Mouse (Mus musculus) MEL-GATA-1-ER (cell line): Measurements from ENCODE around the gene Pilra.

Source experiments
- DNase-seq: peaks from one replicate; pipeline ENCODE4 v3.0.0-alpha.2; 2012; ENCODE audit warnings: low read depth; ENCODE audit errors: extremely low read depth

Gene Pilra

DNA sequence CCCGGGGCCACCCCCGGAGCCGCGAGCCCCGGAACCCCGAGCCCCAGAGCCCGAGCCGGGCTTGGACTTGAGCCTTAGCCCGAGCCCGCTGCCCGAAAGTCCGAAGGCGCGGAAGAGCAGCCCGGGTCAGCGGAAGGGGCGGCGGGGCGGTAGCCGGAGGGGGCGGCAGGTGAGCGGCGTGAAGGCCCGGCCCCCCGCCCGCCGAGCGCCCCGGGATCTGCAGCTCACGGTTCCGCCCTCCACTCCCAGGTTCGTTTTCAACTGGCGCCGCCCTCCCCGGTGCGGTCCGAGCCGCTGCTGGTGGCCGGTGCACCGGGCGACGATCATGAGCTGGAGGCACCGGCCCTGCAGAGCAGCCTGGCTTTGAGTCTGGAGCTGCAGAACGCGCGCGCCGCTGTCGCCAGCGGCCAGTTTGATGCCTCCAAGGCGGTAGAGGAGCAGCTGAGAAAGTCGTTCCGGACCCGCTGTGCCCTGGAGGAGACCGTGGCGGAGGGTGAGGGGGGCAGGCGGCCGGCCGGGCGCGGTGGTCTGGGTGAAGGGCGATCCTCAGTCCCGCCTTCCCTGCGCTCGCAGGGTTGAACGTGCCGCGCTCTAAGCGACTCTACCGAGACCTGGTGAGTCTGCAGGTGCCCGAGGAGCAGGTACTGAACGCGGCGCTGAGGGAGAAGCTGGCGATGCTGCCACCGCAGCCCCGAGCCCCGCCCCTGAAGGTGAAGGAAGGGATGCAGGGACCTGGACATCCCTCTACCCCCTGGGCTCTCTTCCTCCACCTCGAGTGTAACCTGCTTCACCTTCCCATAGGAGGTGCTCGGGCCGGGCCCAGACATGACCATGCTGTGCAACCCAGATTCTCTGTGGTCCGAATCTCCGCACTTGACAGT is 56.8 kb downstream of the Pilra start:
- no peak for DNase-seq

DNA sequence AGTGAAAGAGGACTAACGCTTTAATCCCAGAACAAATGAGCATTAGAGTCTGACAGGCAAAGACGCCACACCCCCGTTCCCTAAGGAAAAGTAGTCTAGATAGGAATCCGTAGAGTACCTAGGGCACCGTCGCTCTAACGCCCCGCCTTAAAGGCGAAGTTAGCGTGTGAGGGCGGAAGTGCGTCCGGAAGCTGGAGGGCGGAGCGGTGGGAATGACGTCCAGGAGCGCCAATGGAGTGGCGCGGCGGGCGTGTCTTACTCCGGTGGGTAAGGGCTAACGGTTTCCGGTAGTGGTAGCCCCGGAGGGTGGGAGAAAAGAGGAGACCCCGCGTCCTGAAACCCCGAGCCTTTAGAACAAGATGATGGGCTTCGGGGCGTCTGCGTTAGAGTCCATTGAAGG is 57.4 kb downstream of the Pilra start, which contains the start of gene Ppp1r35:
Ppp1r35 (plus strand) TSS at position 215 of the 400 bp plus-strand sequence.
- peak; percentile 89 for DNase-seq

DNA sequence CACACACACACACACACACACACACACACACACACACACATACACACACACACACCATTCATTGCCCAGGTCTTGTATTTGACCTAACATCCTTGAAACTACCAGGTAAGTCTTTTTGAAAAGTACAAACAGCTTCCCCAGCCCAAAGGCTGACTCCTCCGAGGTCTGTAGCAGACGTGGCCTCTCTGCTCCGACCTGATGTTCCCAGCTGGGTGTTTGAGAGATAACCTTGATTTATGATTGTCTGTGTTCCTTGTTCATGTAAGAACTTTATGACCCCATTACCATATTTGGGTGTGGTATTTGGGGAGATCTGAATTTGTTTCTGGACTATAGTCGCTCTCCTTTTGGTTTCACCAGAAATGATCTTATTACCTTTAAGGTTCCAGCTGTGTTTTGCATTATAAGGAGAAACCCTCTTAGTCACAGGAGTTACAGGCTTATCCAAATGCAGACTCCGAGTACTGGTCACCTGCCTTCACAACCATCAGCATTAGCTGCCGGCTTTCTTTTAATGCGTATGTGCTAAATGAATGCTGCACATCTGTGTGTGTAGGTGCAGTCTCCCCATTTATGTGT is 58.7 kb downstream of the Pilra start:
- DNase-seq: no peak

DNA sequence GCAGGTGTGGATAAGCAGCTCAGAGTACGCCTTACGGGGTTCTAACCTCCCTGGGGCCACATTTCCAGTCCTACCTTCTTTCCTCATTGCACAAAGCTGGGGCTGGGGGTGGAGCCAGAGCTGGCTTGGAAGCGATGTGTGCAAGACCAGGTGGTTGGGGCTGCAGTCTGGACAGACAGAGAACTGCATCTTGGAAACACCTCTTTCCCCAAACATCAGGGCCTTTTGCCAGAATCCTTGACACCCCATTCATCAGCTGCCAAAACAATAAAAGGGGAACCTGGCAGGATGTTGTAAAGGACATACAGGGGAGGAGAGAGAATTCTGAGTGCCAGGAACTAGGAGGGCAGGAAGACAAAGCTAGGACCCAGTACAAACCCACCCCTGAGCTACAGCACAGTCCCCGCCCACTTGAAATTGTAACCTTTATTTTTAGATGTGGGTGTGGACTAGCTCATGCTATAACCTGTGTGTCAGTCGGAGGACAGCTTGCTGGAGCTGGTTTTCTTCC is 59.6 kb downstream of the Pilra start:
- DNase-seq: no peak

GRCm38 (mm10) chr5:137775587-137776290 is 60.3 kb downstream of the Pilra start:
- DNase-seq: no peak

DNA sequence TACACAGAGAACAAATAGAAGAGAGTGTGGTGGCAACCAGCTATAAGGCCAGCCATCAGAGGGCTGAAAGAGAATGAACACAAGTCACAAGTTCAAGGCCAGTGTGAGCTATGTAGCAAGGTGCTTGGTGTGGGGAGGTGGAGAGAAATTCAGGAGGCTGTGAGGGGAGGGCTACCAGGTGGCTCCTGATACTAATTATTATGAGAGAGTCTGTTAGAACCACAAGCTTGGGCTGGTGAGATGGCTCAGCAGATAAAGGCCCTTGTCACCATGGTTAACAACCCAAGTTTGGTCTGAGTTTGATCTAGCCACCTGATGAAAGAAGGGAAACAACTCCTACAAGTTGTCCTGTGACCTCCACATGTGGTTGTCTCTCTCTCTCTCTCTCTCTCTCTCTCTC is 63.3 kb downstream of the Pilra start:
- no peak for DNase-seq
